Mouse (Mus musculus) gastrocnemius, postnatal 10 days (tissue): Measurements from ENCODE around the gene Hecw1. TPM values are rescaled to one million over a fixed set of nuclear protein-coding genes. Genes with fewer than 3 reads are reported as not detected.
"Not testable (repeated sequence)": the region's sequence is repeated elsewhere in the genome, so short reads cannot be mapped to it uniquely, and the experiment has no call there.

Experiments used
- DNase-seq: peaks from one replicate; pipeline ENCODE4 v3.0.0; 2021; ENCODE audit warnings: mixed read lengths
- total RNA-seq, 2 experiments: library from RNA; stranded (reverse); gene quantifications; 2 replicates each; pipeline ENCODE4 v1.2.3; 2021

Hecw1 gene
- total RNA-seq, 2 experiments from 2014 or later: 0.50 to 0.54 TPM

DNA sequence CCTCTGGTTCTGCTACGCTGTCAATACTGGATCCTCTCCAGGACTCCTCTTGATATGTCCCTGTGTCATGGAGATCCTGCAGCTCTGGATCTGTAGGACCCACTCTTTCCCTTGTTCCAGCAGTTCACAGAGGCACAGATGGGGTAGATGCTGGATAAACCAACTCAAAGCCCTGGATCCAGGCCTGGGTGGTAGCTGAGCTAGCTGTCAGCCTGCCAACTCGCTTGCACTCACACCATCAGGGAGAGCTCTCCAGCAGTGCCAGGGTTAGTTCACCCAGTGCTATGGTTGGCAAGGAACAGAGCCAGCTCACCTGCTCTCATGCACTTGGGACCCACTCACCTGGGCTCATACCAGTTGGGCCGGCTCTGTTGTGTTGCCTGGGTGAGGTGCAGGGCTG is 157.5 kb downstream of the Hecw1 start:
- no peak for DNase-seq

- no peak for DNase-seq
Observed at GRCm38 (mm10) chr13:14327252-14327651, 195.8 kb downstream of the Hecw1 start.

GRCm38 (mm10) chr13:14306617-14307016 is 216.4 kb downstream of the Hecw1 start:
- DNase-seq: no peak

DNA sequence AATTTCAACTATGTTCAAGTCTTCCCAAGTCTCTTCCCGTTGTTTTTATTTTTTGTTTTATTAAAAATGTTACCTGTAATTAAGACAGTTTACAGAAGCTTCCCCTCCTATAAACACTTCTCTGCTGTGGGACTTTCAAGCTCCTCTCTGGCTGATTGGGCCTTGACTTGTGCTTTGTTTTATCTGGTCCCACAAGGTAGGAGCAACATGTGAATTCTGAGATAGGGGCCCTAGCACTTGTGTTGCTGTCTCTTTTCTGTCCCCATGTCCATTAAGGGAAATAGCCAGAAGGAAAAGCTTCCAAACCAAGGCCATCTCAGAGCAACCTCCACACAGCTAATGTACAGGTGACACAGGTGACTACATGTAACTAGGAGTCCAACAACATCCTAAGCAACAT is 218.9 kb downstream of the Hecw1 start:
- DNase-seq: no peak

- no peak for DNase-seq
Observed at GRCm38 (mm10) chr13:14302921-14303320, 220.1 kb downstream of the Hecw1 start.

GRCm38 (mm10) chr13:14290016-14290415 is 233.0 kb downstream of the Hecw1 start:
- DNase-seq: no peak

- DNase-seq: no peak
Observed at GRCm38 (mm10) chr13:14271476-14271875, 251.6 kb downstream of the Hecw1 start.

DNA sequence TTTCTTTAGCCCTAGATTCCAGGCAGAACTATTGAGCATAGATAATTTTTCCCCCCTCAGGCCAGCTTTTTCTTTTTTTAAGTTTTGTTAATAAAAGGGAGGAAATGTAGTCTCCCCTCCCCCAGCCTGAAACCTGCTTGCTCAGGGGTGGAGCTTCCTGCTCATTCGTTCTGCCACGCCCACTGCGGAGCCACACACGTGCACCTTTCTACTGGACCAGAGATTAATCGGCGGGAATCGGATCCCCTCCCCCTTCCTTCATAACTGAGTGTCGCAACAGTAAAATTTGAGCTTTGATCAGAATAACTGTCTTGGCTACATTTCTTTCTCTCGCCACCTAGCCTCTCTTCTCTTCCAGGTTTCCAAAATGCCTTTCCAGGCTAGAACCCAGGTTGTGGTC is 262.1 kb downstream of the Hecw1 start:
- DNase-seq: not testable (repeated sequence)

DNA sequence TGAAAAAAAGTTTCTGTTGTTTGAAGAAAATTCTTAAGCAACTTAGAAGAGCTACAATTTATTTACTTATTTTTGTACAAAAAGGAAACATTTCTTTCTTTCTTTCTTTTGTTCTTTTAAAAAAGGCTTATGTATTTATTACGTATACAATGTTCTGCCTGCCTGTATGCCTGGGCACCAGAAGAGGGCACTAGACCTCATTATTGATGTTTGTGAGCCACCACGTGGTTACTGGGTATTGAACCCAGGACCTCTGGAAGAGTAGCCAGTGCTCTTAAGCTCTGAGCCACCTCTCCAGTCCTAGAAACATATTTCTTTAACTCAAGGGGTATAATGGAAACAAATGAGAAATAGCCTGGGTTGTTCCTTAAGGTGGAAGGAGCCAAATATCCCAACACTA is 277.1 kb downstream of the Hecw1 start:
- DNase-seq: no peak

DNA sequence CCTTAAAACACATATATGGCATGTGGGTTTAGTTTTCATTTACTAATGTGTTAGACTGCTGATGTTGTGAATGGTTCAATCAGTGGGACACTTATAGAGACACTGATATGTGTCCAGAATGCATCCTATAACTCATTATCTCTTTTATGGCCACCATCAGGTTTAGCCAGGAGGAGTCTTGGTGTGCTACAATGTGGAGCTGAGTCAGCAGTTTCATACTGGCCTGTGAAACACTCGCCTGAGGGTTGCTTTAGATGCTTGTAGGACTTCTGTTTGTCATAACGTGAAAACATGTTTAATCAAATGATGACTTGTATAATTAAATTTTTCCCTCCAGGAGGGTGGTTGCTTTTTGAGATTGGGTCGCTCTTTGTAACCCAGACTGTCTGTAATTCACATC is 343.4 kb downstream of the Hecw1 start:
- no peak for DNase-seq

GRCm38 (mm10) chr13:14177989-14178388 is 345.0 kb downstream of the Hecw1 start:
- no peak for DNase-seq

Other genes with a start within 250 kb of the Hecw1 start
- gene Mrpl32, start 89.9 kb upstream of the Hecw1 start, total RNA-seq: 10 to 100 TPM; 39.0 to 43.6 TPM
- gene Psma2, start 90.0 kb upstream of the Hecw1 start, total RNA-seq: 10 to 100 TPM; 69.7 to 72.3 TPM
- gene AW209491, start 106.9 kb upstream of the Hecw1 start, total RNA-seq: 10 to 100 TPM; 10.5 to 10.7 TPM